Mouse (Mus musculus) liver, embryonic 14.5 days (tissue): Measurements from ENCODE around the gene Tdrkh.

Source experiments
- CTCF ChIP-seq: IDR thresholded peaks from 2 replicates; pipeline ENCODE4 v1.5.1; 2016; ENCODE audit warnings: antibody characterized with exemption, low read depth, control low read depth
- EP300 ChIP-seq: IDR thresholded peaks from 2 replicates; pipeline ENCODE4 v1.6.1; 2016; ENCODE audit warnings: antibody characterized with exemption, low read depth

DNA sequence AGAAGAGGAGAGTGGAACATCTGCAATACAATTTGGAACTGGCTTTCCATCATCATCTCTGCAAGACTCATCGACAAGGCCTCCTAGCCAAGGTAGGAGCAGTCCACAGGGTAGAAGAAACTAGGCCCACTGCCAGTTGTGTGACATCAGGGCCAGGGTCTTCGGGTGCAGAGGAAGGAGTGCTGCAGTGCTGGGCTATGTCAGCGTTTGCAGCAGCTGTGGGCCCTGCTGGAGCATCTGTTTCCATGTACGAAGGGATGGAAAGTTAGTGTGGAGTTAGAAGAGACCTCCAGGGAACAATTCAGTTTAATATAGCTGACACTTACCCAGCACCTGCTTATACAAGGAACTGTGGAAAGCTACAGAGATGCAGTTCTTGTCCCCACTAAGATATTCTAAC, 20.0 kb upstream of the Tdrkh start:
- TF ChIP-seq CTCF (no peak), EP300 (no peak)
